Mouse (Mus musculus) layer of hippocampus, postnatal 14 days (tissue): ENCODE measurements around the gene Atp2b4. TPM values are rescaled to one million over a fixed set of nuclear protein-coding genes. Genes with fewer than 3 reads are reported as not detected.

Experiments
- DNase-seq, 2 experiments: peaks; one replicate each; pipeline ENCODE4 v3.0.0; 2021 to 2022; ENCODE audit warnings: low spot score in 2 of 2, mixed read lengths in 1 of 2
- microRNA-seq, 2 experiments: library from miRNA; unstranded; fragments of <30 nt; microRNA quantifications; one replicate each; pipeline ENCODE4 v1.2.0; 2021
- total RNA-seq, 2 experiments: library from RNA; stranded (reverse); gene quantifications; 2 replicates each; pipeline ENCODE4 v1.2.3; 2021

Atp2b4 gene
- total RNA-seq, 2 experiments from 2014 or later = 62.9 to 67.4 TPM

- DNase-seq = peak; percentile 91 to 96
Measured at GRCm38 (mm10) chr1:133661203-133661933, 139.5 kb downstream of the Atp2b4 start, which contains the start of gene Gm38394. Gene Gm38394, minus strand, starts transcription at chr1:133661318.

DNA sequence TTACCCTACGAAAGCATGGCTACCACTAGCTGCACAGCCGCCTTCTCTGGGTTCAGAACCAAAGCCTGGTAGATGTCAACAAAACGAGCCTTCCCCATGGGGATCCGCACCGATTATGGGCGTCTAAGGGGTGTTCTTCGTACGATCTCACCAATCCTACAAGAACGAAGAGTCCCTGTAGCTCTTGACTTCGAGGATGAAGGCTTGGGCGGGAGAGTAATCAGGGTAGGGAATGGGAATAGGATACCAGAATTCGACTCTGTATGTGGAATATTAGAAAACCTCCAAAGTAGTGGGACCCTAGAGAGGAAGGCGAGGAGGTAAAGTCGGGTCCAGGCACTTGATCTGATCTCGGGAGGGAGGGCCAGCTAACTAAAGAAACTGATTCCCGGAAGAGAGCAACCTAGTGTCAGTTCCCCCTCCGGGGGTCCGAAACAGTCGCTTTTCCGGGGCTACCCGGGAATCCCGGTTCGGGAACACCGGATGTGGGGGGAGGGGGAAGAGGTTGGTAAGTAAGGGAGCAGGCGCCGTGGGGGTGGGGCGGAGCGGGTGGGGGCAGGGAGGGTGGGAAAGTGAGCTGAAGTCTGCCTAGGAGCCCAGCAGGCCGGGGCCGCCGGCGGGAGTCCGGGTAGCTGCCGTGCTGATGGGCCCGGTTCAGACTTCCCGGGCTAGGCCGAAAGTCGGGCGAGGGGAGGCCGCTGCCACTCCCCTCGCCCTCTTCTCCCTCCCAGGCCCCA lies 140.2 kb downstream of the Atp2b4 start, which contains the start of gene Zbed6:
Zbed6 (minus strand) TSS at position 420 of the 737 bp plus-strand sequence.
- peak; percentile 66 to 77 for DNase-seq

DNA sequence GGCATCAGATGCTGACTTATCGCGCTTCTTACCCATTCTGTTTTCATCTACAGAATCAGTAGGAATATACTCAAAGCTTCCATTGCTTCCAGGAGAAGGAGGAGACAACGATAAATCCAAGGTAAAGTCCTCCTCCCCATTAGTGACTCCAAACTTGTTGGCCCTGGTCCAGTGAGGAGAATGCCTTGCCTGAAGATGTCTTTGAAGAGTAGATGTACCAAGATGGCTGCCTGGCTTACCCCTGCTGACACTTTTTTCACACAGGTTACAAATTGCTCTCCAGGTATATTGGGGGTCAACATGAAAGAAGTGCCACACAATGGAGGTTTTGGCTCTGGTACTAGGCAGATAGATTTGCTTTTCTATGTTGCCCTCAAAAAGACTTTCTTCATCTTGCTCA lies 142.0 kb downstream of the Atp2b4 start:
- no peak for DNase-seq

DNA sequence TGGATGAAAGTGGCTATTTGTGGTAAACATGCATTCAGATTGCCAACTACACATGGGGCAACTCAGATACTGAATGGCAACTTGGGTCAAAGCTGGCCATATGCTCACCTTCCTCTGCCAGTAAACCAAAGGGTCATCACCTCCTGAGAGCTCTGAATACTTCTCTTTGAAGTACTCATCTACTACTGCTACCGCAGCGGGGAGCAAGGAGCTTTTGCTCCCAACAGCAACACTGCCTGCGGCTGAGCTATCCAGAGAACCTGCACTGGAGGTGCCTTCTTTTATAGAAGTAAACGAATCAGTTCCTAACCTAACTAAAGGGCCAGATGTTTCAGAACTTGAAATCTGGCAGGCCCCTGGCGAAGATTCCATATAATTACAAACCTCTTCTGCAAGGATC lies 144.0 kb downstream of the Atp2b4 start:
- DNase-seq = no peak

GRCm38 (mm10) chr1:133653033-133653432 lies 147.8 kb downstream of the Atp2b4 start:
- DNase-seq = no peak

- DNase-seq = no peak
Measured at GRCm38 (mm10) chr1:133650288-133651055, 150.4 kb downstream of the Atp2b4 start.

Small RNA genes lying within 50 kb of the gene (microRNA-seq; reads per million reads assigned to microRNA genes)
- gene Mir6903 = 0.23 to 0.57 reads per million in 2 experiments

Other genes starting within 250 kb of the Atp2b4 start
- gene Snrpe, start 190.8 kb downstream of the Atp2b4 start, total RNA-seq = 10 to 100 TPM; 70.6 to 81.4 TPM
- gene Zbed6, start 140.2 kb downstream of the Atp2b4 start, total RNA-seq = 1 to 10 TPM; 9.2 to 9.8 TPM
- 10 to 100 TPM; 24.0 to 24.2 TPM for gene Gm38394, start 139.7 kb downstream of the Atp2b4 start, total RNA-seq
- gene Lax1, start 110.9 kb downstream of the Atp2b4 start, total RNA-seq = not detected
- gene Optc, start 107.0 kb upstream of the Atp2b4 start, total RNA-seq = 1 to 10 TPM in 1 of 2 experiments, under 1 TPM in 1; 0.60 to 1.3 TPM
- gene Prelp, start 120.4 kb upstream of the Atp2b4 start, total RNA-seq = 10 to 100 TPM in 1 of 2 experiments, 1 to 10 TPM in 1; 4.6 to 10.2 TPM
- 1 to 10 TPM; 3.3 to 4.5 TPM for gene Fmod, start 236.2 kb upstream of the Atp2b4 start, total RNA-seq